Mouse (Mus musculus): ENCODE measurements around the gene Dnajc19.

DNA sequence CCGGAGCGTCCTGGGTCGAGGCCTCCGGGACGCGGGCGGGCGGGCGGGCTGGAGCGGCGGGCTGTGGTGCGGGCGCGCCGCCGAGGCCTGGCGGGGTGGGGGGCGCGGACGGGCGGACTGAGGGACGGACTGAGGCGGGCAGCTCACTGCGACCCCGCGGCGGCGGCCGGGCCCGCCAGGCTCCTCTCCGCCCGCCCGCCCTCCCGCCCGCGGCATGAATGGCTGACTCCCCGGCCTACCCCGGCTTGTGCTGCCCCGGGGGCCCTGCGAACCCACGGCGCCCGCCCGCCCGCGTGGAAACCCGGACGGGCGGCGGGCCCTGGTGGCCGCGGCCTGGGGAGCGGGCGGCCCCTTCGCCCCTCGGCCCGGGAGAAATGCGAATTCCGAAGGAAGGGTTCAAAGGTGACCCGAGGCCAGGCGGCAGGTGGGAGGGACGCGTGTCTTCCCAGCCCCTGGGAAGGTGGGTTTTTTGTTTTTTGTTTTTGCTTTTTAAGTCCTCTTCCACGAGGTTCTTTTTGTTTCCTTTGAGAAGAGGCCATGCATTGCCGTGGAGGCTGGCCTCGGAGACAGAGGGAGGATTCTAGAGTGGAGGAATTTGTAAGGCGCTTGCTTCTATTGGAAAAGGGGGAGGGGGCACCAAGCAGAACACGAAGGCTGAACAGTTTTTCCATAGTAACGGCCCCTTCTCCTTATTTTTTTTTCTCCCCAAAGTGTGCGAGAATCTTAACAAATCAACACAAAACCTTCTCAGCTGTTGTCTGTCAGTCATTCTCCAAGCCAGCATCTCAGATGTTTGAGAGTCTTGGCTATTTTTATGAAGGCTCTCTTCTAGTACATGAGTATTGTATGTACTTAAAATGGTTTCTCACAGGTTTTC lies 60.5 kb downstream of the Dnajc19 start:
- TF ChIP-seq CTCF (IDR thresholded peaks at IDR 0.05; ENCODE audit: low read depth) (no peak), EP300 (optimal IDR thresholded peaks at IDR 0.05) (no peak)
